Mouse (Mus musculus) midbrain, embryonic 14.5 days (tissue): ENCODE measurements around the gene Pms1. TPM values are rescaled to one million over a fixed set of nuclear protein-coding genes. Genes with fewer than 3 reads are reported as not detected.
"Not testable (repeated sequence)": the region's sequence is repeated elsewhere in the genome, so short reads cannot be mapped to it uniquely, and the experiment has no call there.

Experiments used
- ATAC-seq: fragments of 200-750 bp; cut with Nextera tagmentation; 2 replicates; pipeline ENCODE4 v1.8.0; 2017; ENCODE audit warnings: moderate number of reproducible peaks, moderate library complexity; ENCODE audit not compliant: low FRiP score, low TSS enrichment
- DNase-seq: peaks from one replicate; pipeline ENCODE4 v3.0.0-alpha.2; 2015
- H3K27ac ChIP-seq: fragments of 300-500 bp; sonication (generic); replicated peaks from 2 replicates; pipeline ENCODE4 v1.5.1; 2014; ENCODE audit warnings: mild to moderate bottlenecking, low read depth, low read length, moderate library complexity
- H3K27me3 ChIP-seq: fragments of 300-500 bp; sonication (generic); 2 replicates; pipeline ENCODE4 v1.6.1; 2014; ENCODE audit warnings: low read length, control low read depth, mixed read lengths; ENCODE audit not compliant: control insufficient read depth, insufficient read depth
- H3K36me3 ChIP-seq: fragments of 300-500 bp; sonication (generic); 2 replicates; pipeline ENCODE4 v1.6.1; 2014; ENCODE audit warnings: low read length, control low read depth; ENCODE audit not compliant: control insufficient read depth, insufficient read depth
- H3K4me1 ChIP-seq: fragments of 300-500 bp; sonication (generic); 2 replicates; pipeline ENCODE4 v1.6.1; 2014; ENCODE audit warnings: mild to moderate bottlenecking, antibody characterized with exemption, low read length, control low read depth; ENCODE audit not compliant: control insufficient read depth, insufficient read depth
- H3K4me2 ChIP-seq: fragments of 300-500 bp; sonication (generic); 2 replicates; pipeline ENCODE4 v1.6.1; 2014; ENCODE audit warnings: mild to moderate bottlenecking, low read length, moderate library complexity
- H3K4me3 ChIP-seq: fragments of 300-500 bp; sonication (generic); replicated peaks from 2 replicates; pipeline ENCODE4 v1.5.1; 2014; ENCODE audit warnings: low read depth, low read length
- H3K9ac ChIP-seq: fragments of 300-500 bp; sonication (generic); replicated peaks from 2 replicates; pipeline ENCODE4 v1.6.1; 2014; ENCODE audit warnings: mild to moderate bottlenecking, low read length, moderate library complexity
- H3K9me3 ChIP-seq: fragments of 300-500 bp; sonication (generic); 2 replicates; pipeline ENCODE4 v1.6.1; 2016; ENCODE audit warnings: low read length, control low read depth, mixed read lengths; ENCODE audit not compliant: control insufficient read depth
- WGBS: fragments of 180-500 bp; shearing (Covaris S2); extraction: QIAGEN DNeasy Blood & Tissue Kit; methylation state at CpG from one replicate; pipeline ENCODE4 v1.1.7; 2014; 5-methylcytosine and 5-hydroxymethylcytosine counted together
- polyA plus RNA-seq: library from polyadenylated mRNA; unstranded; fragments of >200 nt; fragmentation: Nextera tagmentation; extraction: Ambion mirVana; gene quantifications from 2 replicates; pipeline ENCODE4 v1.2.1, GENCODE M21; 2014

Gene Pms1
- polyA plus RNA-seq, 1 experiment from 2014 or later: 10.8 TPM

DNA sequence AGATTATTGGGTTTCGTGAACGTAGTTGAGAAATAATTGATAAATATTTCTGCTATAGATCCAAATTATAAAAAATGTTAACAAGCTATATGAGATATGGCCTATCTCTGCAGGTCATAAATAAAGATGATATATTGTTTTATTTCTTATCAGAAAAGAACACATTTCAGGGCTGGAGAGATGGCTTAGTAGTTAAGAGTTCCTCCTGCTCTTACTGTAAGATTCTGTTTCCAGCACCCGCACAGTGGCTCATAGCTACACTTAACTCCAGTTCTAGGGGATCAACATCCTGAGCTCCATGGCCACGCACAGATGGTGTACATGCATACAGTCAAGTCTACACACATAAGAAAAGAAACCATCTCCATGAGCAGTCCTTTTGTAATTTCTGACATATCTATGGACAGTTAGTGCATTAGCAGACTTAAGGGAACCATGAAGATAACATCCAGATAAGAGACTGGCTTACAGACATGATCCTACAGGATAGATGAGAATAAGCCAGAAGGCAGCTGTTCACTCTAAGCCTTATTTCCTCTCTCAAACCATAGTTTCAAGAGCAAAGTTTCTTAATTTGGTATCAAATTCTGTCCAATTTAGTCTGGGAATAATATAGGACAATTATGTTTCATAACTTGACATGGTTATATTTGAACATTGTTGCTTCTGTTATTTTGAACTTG is 25.0 kb upstream of the Pms1 start:
- DNase-seq (no peak), ATAC-seq (no peak)
- H3K9ac ChIP-seq: no peak overlapping the region
- H3K4me2 ChIP-seq: no peak overlapping the region
- H3K4me1 ChIP-seq: no peaks in the 10 kb centered on the region
- no peak overlapping the region for H3K4me3 ChIP-seq
- H3K36me3 ChIP-seq: peaks cover 33% of the 10 kb centered on the region
- 96% methylated on average over 4 of the region's 4 CpGs for WGBS
- no peak overlapping the region for H3K27ac ChIP-seq
- no peaks in the 10 kb centered on the region for H3K27me3 ChIP-seq
- H3K9me3 ChIP-seq: no peaks in the 10 kb centered on the region

DNA sequence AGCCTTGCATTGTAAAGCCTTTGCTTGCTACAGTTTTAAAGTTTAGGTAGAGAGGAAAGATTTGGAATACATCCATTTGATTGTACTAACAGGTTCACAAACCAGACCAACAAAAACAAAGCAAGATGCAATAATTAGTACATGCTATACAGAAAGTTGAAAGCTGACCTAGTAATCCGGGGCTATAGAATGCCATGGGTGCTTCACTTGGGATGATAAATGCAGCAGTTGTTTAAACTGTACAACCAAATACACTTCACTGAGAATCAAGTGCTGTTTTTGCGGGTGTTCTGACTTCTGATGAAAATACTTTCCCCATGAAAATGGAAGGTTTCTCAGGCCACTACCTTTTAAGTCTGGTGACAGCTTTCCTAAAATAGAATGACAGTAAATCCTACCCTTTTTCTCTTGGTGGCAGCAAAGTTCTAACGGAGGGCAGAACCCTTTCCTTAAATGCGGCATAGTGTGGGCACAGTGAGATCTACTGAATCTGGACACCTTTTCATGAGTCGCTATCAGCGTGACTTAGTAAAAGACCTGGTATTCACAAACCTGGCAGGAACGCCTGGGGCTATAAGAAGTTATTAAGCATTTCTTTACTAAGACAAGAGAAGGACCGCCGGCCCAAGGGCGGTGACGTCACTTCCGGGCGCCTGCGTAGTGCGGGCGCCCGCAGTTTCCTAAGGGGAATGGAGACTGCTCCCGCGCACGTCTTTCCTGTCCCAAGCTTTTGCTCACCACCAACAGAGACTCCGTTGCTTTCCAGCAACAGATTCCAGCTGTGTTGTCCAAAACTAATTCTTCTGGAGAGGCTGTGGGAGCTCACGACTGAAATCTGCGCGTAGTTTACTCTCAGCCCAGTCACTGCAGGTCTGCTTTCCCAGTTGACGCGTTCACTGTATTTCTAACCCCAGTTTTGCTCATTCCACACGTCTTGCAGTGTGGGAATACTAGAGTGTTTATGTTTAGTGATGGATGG is 16.5 kb upstream of the Pms1 start, which contains the start of gene Osgepl1:
Osgepl1 (plus strand) TSS at position 636 of the 979 bp plus-strand sequence.
- ATAC-seq: peak; percentile 98
- Histone ChIP-seq H3K4me2 (peak within 1 kb of the TSS; percentile 62), H3K27ac (peak within 1 kb of the TSS; percentile 85), H3K9me3 (no peaks in the 10 kb centered on the region), H3K4me1 (0 out of 2 replicates have a peak, but pooled peaks cover 3% of the 10 kb centered on the region), H3K4me3 (peak within 1 kb of the TSS; percentile 69), H3K36me3 (peaks cover 20% of the 10 kb centered on the region), H3K9ac (peak within 1 kb of the TSS; percentile 72), H3K27me3 (no peaks in the 10 kb centered on the region)
- DNase-seq: peak; percentile 96
- 3% methylated on average over 27 of the region's 27 CpGs for WGBS

DNA sequence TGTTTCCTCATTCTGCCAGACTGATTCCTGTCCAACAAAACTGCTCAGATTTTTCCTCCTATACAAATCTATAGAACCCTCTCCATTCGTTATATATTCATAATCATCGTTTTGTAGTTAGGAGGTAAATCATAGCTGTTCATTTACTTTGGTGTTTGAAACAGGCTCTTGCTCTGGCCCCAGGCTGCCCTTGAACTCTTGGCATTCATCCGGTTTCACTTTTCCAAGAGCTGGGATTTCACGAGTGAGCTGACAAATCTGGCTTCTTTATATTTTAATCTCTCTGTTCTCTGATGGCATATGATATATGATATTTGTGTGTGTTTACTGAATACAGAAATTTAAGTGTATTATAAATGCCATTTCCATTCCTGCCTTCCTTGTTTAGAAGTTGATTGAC is 3.7 kb upstream of the Pms1 start:
- no peaks in the 10 kb centered on the region for H3K9me3 ChIP-seq
- H3K4me1 ChIP-seq: no peaks in the 10 kb centered on the region
- DNase-seq (no peak), ATAC-seq (no peak)
- no peak overlapping the region for H3K4me2 ChIP-seq
- H3K36me3 ChIP-seq: 0 out of 2 replicates have a peak, but pooled peaks cover 14% of the 10 kb centered on the region
- H3K4me3 ChIP-seq: no peak overlapping the region
- H3K27me3 ChIP-seq: no peaks in the 10 kb centered on the region
- WGBS: 94% methylated on average over 4 of the region's 4 CpGs
- no peak overlapping the region for H3K27ac ChIP-seq
- no peak overlapping the region for H3K9ac ChIP-seq

DNA sequence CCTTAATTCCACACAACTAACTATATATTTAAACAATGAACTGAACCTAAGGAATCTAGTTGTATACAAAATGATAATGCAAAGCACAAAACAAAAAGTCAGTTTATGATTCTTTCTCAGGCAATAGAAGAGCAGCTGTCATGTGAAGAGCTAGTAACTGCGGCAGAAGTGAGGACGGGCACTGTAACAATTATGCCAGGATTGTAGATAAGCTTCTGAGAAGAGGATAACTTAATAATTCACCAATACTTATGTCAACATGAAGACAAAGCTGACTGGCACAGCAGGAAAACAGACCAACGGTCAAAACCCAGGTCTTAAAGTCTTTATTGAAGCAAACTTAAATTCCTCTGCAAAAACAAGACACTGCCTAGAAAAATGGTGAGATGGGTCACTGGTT is 5.6 kb downstream of the Pms1 start:
- H3K27ac ChIP-seq: no peak overlapping the region
- 87% methylated on average over 3 of the region's 3 CpGs for WGBS
- no peak overlapping the region for H3K4me2 ChIP-seq
- H3K9me3 ChIP-seq: no peaks in the 10 kb centered on the region
- H3K4me3 ChIP-seq: no peak overlapping the region
- no peak for ATAC-seq
- DNase-seq: no peak
- no peaks in the 10 kb centered on the region for H3K36me3 ChIP-seq
- no peaks in the 10 kb centered on the region for H3K27me3 ChIP-seq
- no peaks in the 10 kb centered on the region for H3K4me1 ChIP-seq
- no peak overlapping the region for H3K9ac ChIP-seq

DNA sequence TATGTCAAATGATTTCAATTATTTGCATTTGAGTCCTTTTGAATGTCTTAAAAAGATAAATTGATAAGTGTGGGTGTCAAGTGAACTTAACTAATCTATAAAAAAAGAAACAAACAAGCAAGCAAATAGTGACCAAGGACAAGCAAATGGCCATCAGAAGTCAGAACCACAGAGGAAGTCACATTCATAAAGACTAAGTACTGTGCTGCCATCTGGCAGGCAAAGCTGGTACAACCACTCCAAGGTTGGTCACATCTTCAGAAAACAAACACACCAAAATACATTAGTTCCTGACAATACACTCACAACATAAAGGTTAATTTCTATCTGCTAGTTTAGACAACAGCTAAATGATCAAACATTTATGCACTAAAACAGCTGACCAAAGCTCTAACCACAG is 24.2 kb downstream of the Pms1 start:
- ATAC-seq (no peak), DNase-seq (peak; percentile 73)
- Histone ChIP-seq H3K4me1 (no peaks in the 10 kb centered on the region), H3K27me3 (no peaks in the 10 kb centered on the region), H3K4me3 (no peak overlapping the region), H3K9ac (no peak overlapping the region), H3K9me3 (no peaks in the 10 kb centered on the region), H3K27ac (no peak overlapping the region), H3K36me3 (peaks cover 3% of the 10 kb centered on the region; the same call in 1 of the 2 replicates), H3K4me2 (no peak overlapping the region)

DNA sequence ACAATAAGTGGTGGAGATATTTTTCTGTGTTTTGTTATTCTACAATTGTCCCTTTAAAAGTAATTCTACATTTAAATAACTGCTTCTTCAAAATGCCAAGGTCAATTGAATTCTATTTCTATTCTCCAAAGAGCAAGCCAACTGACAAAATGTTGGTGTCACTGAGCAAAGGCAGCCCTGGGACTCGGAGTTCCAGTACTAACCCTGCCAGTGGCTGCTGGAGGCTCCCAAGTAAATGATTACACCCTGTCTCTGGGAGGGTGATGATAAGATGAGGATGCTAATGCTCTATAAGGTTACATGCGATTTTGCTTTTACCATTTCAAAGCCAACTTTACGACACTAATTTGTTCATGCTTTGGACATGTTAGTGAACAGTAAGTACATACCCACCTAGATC is 26.9 kb downstream of the Pms1 start:
- no peak for DNase-seq
- H3K9me3 ChIP-seq: no peaks in the 10 kb centered on the region
- no peak overlapping the region for H3K4me3 ChIP-seq
- peaks cover 3% of the 10 kb centered on the region; the same call in 1 of the 2 replicates for H3K36me3 ChIP-seq
- H3K27ac ChIP-seq: no peak overlapping the region
- no peaks in the 10 kb centered on the region for H3K27me3 ChIP-seq
- 95% methylated on average over 3 of the region's 3 CpGs for WGBS
- ATAC-seq: no peak
- no peaks in the 10 kb centered on the region for H3K4me1 ChIP-seq
- no peak overlapping the region for H3K9ac ChIP-seq
- H3K4me2 ChIP-seq: no peak overlapping the region

DNA sequence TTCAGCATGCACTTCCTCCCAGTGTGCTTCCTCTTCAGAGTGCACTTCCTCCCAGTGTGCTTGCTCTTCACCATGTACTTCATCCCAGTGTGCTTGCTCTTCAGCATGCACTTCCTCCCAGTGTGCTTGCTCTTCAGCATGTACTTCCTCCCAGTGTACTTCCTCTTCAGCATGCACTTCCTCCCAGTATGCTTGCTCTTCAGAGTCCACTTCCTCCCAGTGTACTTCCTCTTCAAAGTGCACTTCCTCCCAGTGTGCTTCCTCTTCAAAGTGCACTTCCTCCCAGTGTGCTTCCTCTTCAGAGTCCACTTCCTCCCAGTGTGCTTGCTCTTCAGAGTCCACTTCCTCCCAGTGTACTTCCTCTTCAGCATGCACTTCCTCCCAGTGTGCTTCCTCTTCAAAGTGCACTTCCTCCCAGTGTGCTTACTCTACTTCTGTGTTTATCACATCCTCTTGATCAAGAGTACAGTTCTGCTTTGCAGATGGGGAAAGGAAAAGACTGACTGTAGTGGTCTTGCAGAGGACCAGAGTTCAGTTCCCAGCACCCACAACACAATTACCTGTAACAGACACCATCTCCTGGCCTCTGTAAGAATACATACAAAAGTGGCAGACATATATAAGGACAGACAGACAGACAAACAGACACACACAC is 31.7 kb downstream of the Pms1 start:
- ATAC-seq, H3K9ac ChIP-seq, DNase-seq, H3K4me2 ChIP-seq, H3K4me1 ChIP-seq, H3K27me3 ChIP-seq, H3K27ac ChIP-seq, H3K9me3 ChIP-seq, H3K36me3 ChIP-seq, H3K4me3 ChIP-seq: not testable (repeated sequence)

DNA sequence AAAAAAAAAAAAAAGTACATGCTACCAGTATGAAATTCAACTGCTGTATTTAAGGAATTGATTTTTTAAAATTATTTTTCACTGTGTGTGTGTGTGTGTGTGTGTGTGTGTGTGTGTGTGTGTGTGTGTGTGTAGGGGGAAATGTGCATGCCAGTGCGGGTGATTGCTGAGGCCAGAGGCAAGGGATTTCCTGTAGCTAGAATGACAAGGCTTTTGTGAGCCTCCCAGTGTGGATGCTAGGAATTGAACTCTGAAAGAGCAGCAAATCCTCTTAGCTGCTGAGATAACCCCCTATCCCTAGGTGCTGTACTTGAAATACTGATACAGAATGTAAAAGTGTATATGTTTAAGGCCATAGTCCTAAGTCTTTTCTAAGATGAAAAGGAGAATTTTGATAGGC is 70.8 kb downstream of the Pms1 start:
- no peak overlapping the region for H3K27ac ChIP-seq
- H3K4me3 ChIP-seq: no peak overlapping the region
- H3K9ac ChIP-seq: no peak overlapping the region
- no peaks in the 10 kb centered on the region for H3K27me3 ChIP-seq
- WGBS: 22% methylated on average over 1 of the region's 1 CpGs
- no peaks in the 10 kb centered on the region for H3K9me3 ChIP-seq
- H3K4me1 ChIP-seq: no peaks in the 10 kb centered on the region
- DNase-seq (peak; percentile 35), ATAC-seq (no peak)
- no peak overlapping the region for H3K4me2 ChIP-seq
- no peaks in the 10 kb centered on the region for H3K36me3 ChIP-seq
